Mouse (Mus musculus) hindbrain, embryonic 13.5 days (tissue): ENCODE data around the gene Helt. TPM values are rescaled to one million over a fixed set of nuclear protein-coding genes. Genes with fewer than 3 reads are reported as not detected.

Experiments
- ATAC-seq: fragments of 200-750 bp; cut with Nextera tagmentation; 2 replicates; pipeline ENCODE4 v1.8.0; 2017; ENCODE audit warnings: moderate TSS enrichment; ENCODE audit not compliant: low FRiP score
- H3K27ac ChIP-seq: fragments of 300-500 bp; sonication (generic); 2 replicates; pipeline ENCODE4 v1.5.1; 2015; ENCODE audit warnings: inconsistent platforms, mild to moderate bottlenecking, moderate library complexity
- H3K27me3 ChIP-seq: fragments of 300-500 bp; sonication (generic); 2 replicates; pipeline ENCODE4 v1.6.1; 2015; ENCODE audit warnings: mild to moderate bottlenecking, inconsistent platforms
- H3K36me3 ChIP-seq: fragments of 300-500 bp; sonication (generic); 2 replicates; pipeline ENCODE4 v1.6.1; 2015; ENCODE audit warnings: mild to moderate bottlenecking, inconsistent platforms
- H3K4me1 ChIP-seq: fragments of 300-500 bp; sonication (generic); replicated peaks from 2 replicates; pipeline ENCODE4 v1.6.1; 2015; ENCODE audit warnings: inconsistent platforms
- H3K4me2 ChIP-seq: fragments of 300-500 bp; sonication (generic); 2 replicates; pipeline ENCODE4 v1.6.1; 2015; ENCODE audit warnings: inconsistent platforms, mild to moderate bottlenecking, moderate library complexity
- H3K4me3 ChIP-seq: fragments of 300-500 bp; sonication (generic); 2 replicates; pipeline ENCODE4 v1.5.1; 2015; ENCODE audit warnings: mild to moderate bottlenecking, inconsistent platforms
- H3K9ac ChIP-seq: fragments of 300-500 bp; sonication (generic); 2 replicates; pipeline ENCODE4 v1.6.1; 2015; ENCODE audit warnings: mild to moderate bottlenecking, inconsistent platforms
- H3K9me3 ChIP-seq: fragments of 300-500 bp; sonication (generic); 2 replicates; pipeline ENCODE4 v1.6.1; 2016; ENCODE audit warnings: inconsistent platforms
- WGBS: fragments of 180-500 bp; shearing (Covaris S2); methylation state at CpG from one replicate; pipeline ENCODE4 v1.1.7; 2015; 5-methylcytosine and 5-hydroxymethylcytosine counted together
- polyA plus RNA-seq: library from polyadenylated mRNA; unstranded; fragments of >200 nt; fragmentation: Nextera tagmentation; extraction: Ambion mirVana; gene quantifications from 2 replicates; pipeline ENCODE4 v1.2.1, GENCODE M21; 2015

Helt gene
- polyA plus RNA-seq, 1 experiment from 2014 or later = 1.9 TPM

GRCm38 (mm10) chr8:46322833-46323232, 28.4 kb upstream of the Helt start:
- Histone ChIP-seq H3K9ac (no peak overlapping the region), H3K9me3 (0 out of 2 replicates have a peak, but pooled peaks cover 5% of the 10 kb centered on the region), H3K36me3 (no peaks in the 10 kb centered on the region), H3K4me1 (no peaks in the 10 kb centered on the region), H3K4me2 (no peak overlapping the region), H3K27me3 (no peaks in the 10 kb centered on the region), H3K27ac (no peak overlapping the region), H3K4me3 (no peak overlapping the region)
- WGBS = 80% methylated on average over 2 of the region's 2 CpGs
- no peak for ATAC-seq

- 92% methylated on average over 4 of the region's 4 CpGs for WGBS
Observed at GRCm38 (mm10) chr8:46322421-46322820, 27.9 kb upstream of the Helt start.

GRCm38 (mm10) chr8:46318802-46319201, 24.3 kb upstream of the Helt start:
- no peak for ATAC-seq
- no peaks in the 10 kb centered on the region for H3K36me3 ChIP-seq
- H3K27me3 ChIP-seq = no peaks in the 10 kb centered on the region
- no peak overlapping the region for H3K4me2 ChIP-seq
- no peak overlapping the region for H3K4me3 ChIP-seq
- H3K4me1 ChIP-seq = 0 out of 2 replicates have a peak, but pooled peaks cover 3% of the 10 kb centered on the region
- H3K9ac ChIP-seq = no peak overlapping the region
- H3K9me3 ChIP-seq = no peaks in the 10 kb centered on the region
- WGBS = 93% methylated on average over 5 of the region's 5 CpGs
- no peak overlapping the region for H3K27ac ChIP-seq

More at GRCm38 (mm10) chr8:46322421-46322820, 27.9 kb upstream of the Helt start:
- H3K4me1 ChIP-seq = 0 out of 2 replicates have a peak, but pooled peaks cover under 1% of the 10 kb centered on the region
- no peak overlapping the region for H3K27ac ChIP-seq
- H3K4me3 ChIP-seq = no peak overlapping the region
- H3K9me3 ChIP-seq = 0 out of 2 replicates have a peak, but pooled peaks cover 5% of the 10 kb centered on the region
- no peak overlapping the region for H3K4me2 ChIP-seq
- no peaks in the 10 kb centered on the region for H3K27me3 ChIP-seq
- H3K36me3 ChIP-seq = no peaks in the 10 kb centered on the region
- H3K9ac ChIP-seq = no peak overlapping the region
- ATAC-seq = no peak

- no peaks in the 10 kb centered on the region for H3K27me3 ChIP-seq
- 52% methylated on average over 7 of the region's 7 CpGs for WGBS
- no peaks in the 10 kb centered on the region for H3K9me3 ChIP-seq
- 0 out of 2 replicates have a peak, but pooled peaks cover 3% of the 10 kb centered on the region for H3K4me1 ChIP-seq
- no peak overlapping the region for H3K4me3 ChIP-seq
- no peak overlapping the region for H3K27ac ChIP-seq
- no peak overlapping the region for H3K4me2 ChIP-seq
- no peak for ATAC-seq
- no peak overlapping the region for H3K9ac ChIP-seq
- no peaks in the 10 kb centered on the region for H3K36me3 ChIP-seq
Observed at GRCm38 (mm10) chr8:46317161-46317560, 22.7 kb upstream of the Helt start.

GRCm38 (mm10) chr8:46313798-46314197, 19.3 kb upstream of the Helt start:
- Histone ChIP-seq H3K4me1 (0 out of 2 replicates have a peak, but pooled peaks cover 3% of the 10 kb centered on the region), H3K4me3 (no peak overlapping the region), H3K27ac (no peak overlapping the region), H3K4me2 (no peak overlapping the region), H3K36me3 (no peaks in the 10 kb centered on the region), H3K9me3 (no peaks in the 10 kb centered on the region), H3K27me3 (0 out of 2 replicates have a peak, but pooled peaks cover 4% of the 10 kb centered on the region), H3K9ac (no peak overlapping the region)
- 91% methylated on average over 3 of the region's 3 CpGs for WGBS
- no peak for ATAC-seq

- Histone ChIP-seq H3K9me3 (no peaks in the 10 kb centered on the region), H3K9ac (no peak overlapping the region), H3K36me3 (no peaks in the 10 kb centered on the region), H3K4me3 (no peak overlapping the region), H3K27ac (no peak overlapping the region), H3K27me3 (0 out of 2 replicates have a peak, but pooled peaks cover 9% of the 10 kb centered on the region), H3K4me2 (no peak overlapping the region), H3K4me1 (no peaks in the 10 kb centered on the region)
- WGBS = 11% methylated on average over 10 of the region's 10 CpGs
- ATAC-seq = peak; percentile 24
Observed at GRCm38 (mm10) chr8:46311159-46311558, 16.7 kb upstream of the Helt start.

- Histone ChIP-seq H3K4me2 (no peak overlapping the region), H3K9ac (no peak overlapping the region), H3K9me3 (no peaks in the 10 kb centered on the region), H3K27me3 (0 out of 2 replicates have a peak, but pooled peaks cover 9% of the 10 kb centered on the region), H3K4me1 (0 out of 2 replicates have a peak, but pooled peaks cover 2% of the 10 kb centered on the region), H3K36me3 (no peaks in the 10 kb centered on the region), H3K27ac (no peak overlapping the region), H3K4me3 (no peak overlapping the region)
- whole genome bisulfite sequencing = 75% methylated on average over 2 of the region's 2 CpGs
- ATAC-seq = no peak
Observed at GRCm38 (mm10) chr8:46308189-46308588, 13.7 kb upstream of the Helt start.

GRCm38 (mm10) chr8:46305733-46306349, 11.4 kb upstream of the Helt start:
- peaks cover 16% of the 10 kb centered on the region for H3K27me3 ChIP-seq
- no peak overlapping the region for H3K4me3 ChIP-seq
- no peak overlapping the region for H3K4me2 ChIP-seq
- no peak overlapping the region for H3K27ac ChIP-seq
- ATAC-seq = no peak
- no peak overlapping the region for H3K9ac ChIP-seq
- no peaks in the 10 kb centered on the region for H3K9me3 ChIP-seq
- H3K36me3 ChIP-seq = no peaks in the 10 kb centered on the region
- H3K4me1 ChIP-seq = 0 out of 2 replicates have a peak, but pooled peaks cover 2% of the 10 kb centered on the region
- WGBS = 6% methylated on average over 9 of the region's 9 CpGs

GRCm38 (mm10) chr8:46302121-46302520, 7.7 kb upstream of the Helt start:
- Histone ChIP-seq H3K27me3 (peaks cover 35% of the 10 kb centered on the region), H3K4me2 (no peak overlapping the region), H3K4me1 (0 out of 2 replicates have a peak, but pooled peaks cover 2% of the 10 kb centered on the region), H3K36me3 (no peaks in the 10 kb centered on the region), H3K4me3 (no peak overlapping the region), H3K9ac (no peak overlapping the region), H3K27ac (no peak overlapping the region), H3K9me3 (no peaks in the 10 kb centered on the region)
- ATAC-seq = no peak
- WGBS = 95% methylated on average over 9 of the region's 9 CpGs

- H3K9ac ChIP-seq = no peak overlapping the region
- H3K9me3 ChIP-seq = no peaks in the 10 kb centered on the region
- peaks cover 68% of the 10 kb centered on the region for H3K27me3 ChIP-seq
- no peak overlapping the region for H3K27ac ChIP-seq
- H3K36me3 ChIP-seq = no peaks in the 10 kb centered on the region
- H3K4me1 ChIP-seq = peaks cover 9% of the 10 kb centered on the region
- 25% methylated on average over 7 of the region's 7 CpGs for WGBS
- no peak overlapping the region for H3K4me2 ChIP-seq
- H3K4me3 ChIP-seq = no peak overlapping the region
- no peak for ATAC-seq
Observed at GRCm38 (mm10) chr8:46298847-46299246, 4.4 kb upstream of the Helt start.

GRCm38 (mm10) chr8:46296551-46296950, 2.1 kb upstream of the Helt start:
- Histone ChIP-seq H3K27me3 (peaks cover 91% of the 10 kb centered on the region), H3K4me1 (peaks cover 16% of the 10 kb centered on the region), H3K36me3 (no peaks in the 10 kb centered on the region), H3K9ac (no peak overlapping the region), H3K27ac (no peak overlapping the region), H3K9me3 (no peaks in the 10 kb centered on the region), H3K4me3 (no peak overlapping the region), H3K4me2 (no peak overlapping the region)
- WGBS = 3% methylated on average over 11 of the region's 11 CpGs
- ATAC-seq = no peak

- Histone ChIP-seq H3K4me2 (no peak overlapping the region), H3K9me3 (no peaks in the 10 kb centered on the region), H3K27ac (no peak overlapping the region), H3K4me1 (peaks cover 22% of the 10 kb centered on the region), H3K4me3 (no peak overlapping the region), H3K27me3 (peaks cover 91% of the 10 kb centered on the region), H3K9ac (no peak overlapping the region), H3K36me3 (no peaks in the 10 kb centered on the region)
- no peak for ATAC-seq
- 1% methylated on average over 8 of the region's 8 CpGs for WGBS
Observed at GRCm38 (mm10) chr8:46295951-46296350, 1.5 kb upstream of the Helt start.

GRCm38 (mm10) chr8:46295101-46295534, 647 bp upstream of the Helt start:
- H3K4me2 ChIP-seq = no peak overlapping the region
- no peak overlapping the region for H3K4me3 ChIP-seq
- 0 out of 2 replicates have a peak, but pooled peaks have one; percentile 21 for ATAC-seq
- under 1% methylated on average over 14 of the region's 14 CpGs for WGBS
- H3K4me1 ChIP-seq = peaks cover 22% of the 10 kb centered on the region
- peaks cover 95% of the 10 kb centered on the region for H3K27me3 ChIP-seq
- no peaks in the 10 kb centered on the region for H3K9me3 ChIP-seq
- H3K36me3 ChIP-seq = no peaks in the 10 kb centered on the region
- no peak overlapping the region for H3K9ac ChIP-seq
- H3K27ac ChIP-seq = no peak overlapping the region
